Mouse (Mus musculus): ENCODE results near the gene Tmem104. TPM values are rescaled to one million over a fixed set of nuclear protein-coding genes. Genes with fewer than 3 reads are reported as not detected.

Tmem104 gene
- total and polyA plus RNA-seq, 2 experiments = 5.3 to 8.7 TPM

- Histone ChIP-seq H3K4me3 (ENCODE audit: insufficient read depth, low read depth, low read length) (no peak overlapping the region), H3K9ac (ENCODE audit: low read depth, low read length) (no peak overlapping the region), H3K27ac (replicated peaks; ENCODE audit: insufficient read depth, low read depth, low read length) (no peak overlapping the region), H3K79me2 (ENCODE audit: control insufficient read depth, insufficient read depth, low read length) (no peaks in the 10 kb centered on the region), H3K36me3 (ENCODE audit: control insufficient read depth, insufficient read depth, low read length) (peaks cover 17% of the 10 kb centered on the region; the same call in 1 of the 2 replicates), H3K27me3 (ENCODE audit: control insufficient read depth, insufficient read depth, low read length) (no peaks in the 10 kb centered on the region), H3K4me1 (ENCODE audit: control insufficient read depth, insufficient read depth, low read length) (no peaks in the 10 kb centered on the region)
- no peak for DNase-seq (ENCODE audit: extremely low read depth, low read depth, low spot score)
- no peak for TF ChIP-seq POLR2A (IDR thresholded peaks at IDR 0.05; ENCODE audit: extremely low read depth, insufficient read depth, low read length)
- no peak for TF ChIP-seq CTCF (IDR thresholded peaks at IDR 0.05; ENCODE audit: low read depth, low read length)
- 88% methylated on average over 8 of the region's 8 CpGs for WGBS
Measured at GRCm38 (mm10) chr11:115282723-115283485, 95.6 kb downstream of the Tmem104 start.

GRCm38 (mm10) chr11:115283486-115283765 lies 96.1 kb downstream of the Tmem104 start:
- WGBS = 88% methylated on average over 9 of the region's 9 CpGs

GRCm38 (mm10) chr11:115283891-115284620 lies 96.8 kb downstream of the Tmem104 start:
- Histone ChIP-seq H3K27me3 (ENCODE audit: control insufficient read depth, insufficient read depth, low read length) (no peaks in the 10 kb centered on the region), H3K79me2 (ENCODE audit: control insufficient read depth, insufficient read depth, low read length) (no peaks in the 10 kb centered on the region), H3K27ac (replicated peaks; ENCODE audit: insufficient read depth, low read depth, low read length) (no peak overlapping the region), H3K9ac (ENCODE audit: low read depth, low read length) (no peak overlapping the region), H3K4me3 (ENCODE audit: insufficient read depth, low read depth, low read length) (no peak overlapping the region), H3K36me3 (ENCODE audit: control insufficient read depth, insufficient read depth, low read length) (peaks cover 17% of the 10 kb centered on the region; the same call in 1 of the 2 replicates), H3K4me1 (ENCODE audit: control insufficient read depth, insufficient read depth, low read length) (no peaks in the 10 kb centered on the region)
- TF ChIP-seq CTCF (IDR thresholded peaks at IDR 0.05; ENCODE audit: low read depth, low read length) (no peak), POLR2A (IDR thresholded peaks at IDR 0.05; ENCODE audit: extremely low read depth, insufficient read depth, low read length) (no peak)
- DNase-seq (ENCODE audit: extremely low read depth, low read depth, low spot score) = no peak
- WGBS = 89% methylated on average over 12 of the region's 12 CpGs

More at GRCm38 (mm10) chr11:115283486-115283765, 96.1 kb downstream of the Tmem104 start:
- H3K4me3 ChIP-seq (ENCODE audit: insufficient read depth, low read depth, low read length) = no peak overlapping the region
- peaks cover 17% of the 10 kb centered on the region; the same call in 1 of the 2 replicates for H3K36me3 ChIP-seq (ENCODE audit: control insufficient read depth, insufficient read depth, low read length)
- H3K4me1 ChIP-seq (ENCODE audit: control insufficient read depth, insufficient read depth, low read length) = no peaks in the 10 kb centered on the region
- no peaks in the 10 kb centered on the region for H3K79me2 ChIP-seq (ENCODE audit: control insufficient read depth, insufficient read depth, low read length)
- H3K27me3 ChIP-seq (ENCODE audit: control insufficient read depth, insufficient read depth, low read length) = no peaks in the 10 kb centered on the region
- no peak overlapping the region for H3K9ac ChIP-seq (ENCODE audit: low read depth, low read length)
- H3K27ac ChIP-seq (replicated peaks; ENCODE audit: insufficient read depth, low read depth, low read length) = no peak overlapping the region
- TF ChIP-seq CTCF (IDR thresholded peaks at IDR 0.05; ENCODE audit: low read depth, low read length) = no peak
- TF ChIP-seq POLR2A (IDR thresholded peaks at IDR 0.05; ENCODE audit: extremely low read depth, insufficient read depth, low read length) = no peak
- DNase-seq (ENCODE audit: extremely low read depth, low read depth, low spot score) = no peak

GRCm38 (mm10) chr11:115285282-115285681 lies 98.0 kb downstream of the Tmem104 start:
- peak overlapping the region; percentile 19; the same call in 1 of the 2 replicates for H3K9ac ChIP-seq (ENCODE audit: low read depth, low read length)
- H3K36me3 ChIP-seq (ENCODE audit: control insufficient read depth, insufficient read depth, low read length) = peaks cover 17% of the 10 kb centered on the region; the same call in 1 of the 2 replicates
- 68% methylated on average over 4 of the region's 4 CpGs for WGBS
- peaks cover 6% of the 10 kb centered on the region; the same call in 1 of the 2 replicates for H3K79me2 ChIP-seq (ENCODE audit: control insufficient read depth, insufficient read depth, low read length)
- no peaks in the 10 kb centered on the region for H3K27me3 ChIP-seq (ENCODE audit: control insufficient read depth, insufficient read depth, low read length)
- no peak overlapping the region for H3K4me3 ChIP-seq (ENCODE audit: insufficient read depth, low read depth, low read length)
- DNase-seq (ENCODE audit: extremely low read depth, low read depth, low spot score) = no peak
- H3K27ac ChIP-seq (replicated peaks; ENCODE audit: insufficient read depth, low read depth, low read length) = no peak overlapping the region
- TF ChIP-seq CTCF (IDR thresholded peaks at IDR 0.05; ENCODE audit: low read depth, low read length) (no peak), POLR2A (IDR thresholded peaks at IDR 0.05; ENCODE audit: extremely low read depth, insufficient read depth, low read length) (no peak)
- peaks cover 2% of the 10 kb centered on the region; the same call in 1 of the 2 replicates for H3K4me1 ChIP-seq (ENCODE audit: control insufficient read depth, insufficient read depth, low read length)

- peaks cover 10% of the 10 kb centered on the region for H3K4me1 ChIP-seq (ENCODE audit: control insufficient read depth, insufficient read depth, low read length)
- H3K4me3 ChIP-seq (ENCODE audit: insufficient read depth, low read depth, low read length) = no peak overlapping the region
- H3K27ac ChIP-seq (replicated peaks; ENCODE audit: insufficient read depth, low read depth, low read length) = no peak overlapping the region
- H3K36me3 ChIP-seq (ENCODE audit: control insufficient read depth, insufficient read depth, low read length) = peaks cover 20% of the 10 kb centered on the region; the same call in 1 of the 2 replicates
- DNase-seq (ENCODE audit: extremely low read depth, low read depth, low spot score) = no peak
- no peaks in the 10 kb centered on the region for H3K27me3 ChIP-seq (ENCODE audit: control insufficient read depth, insufficient read depth, low read length)
- H3K9ac ChIP-seq (ENCODE audit: low read depth, low read length) = no peak overlapping the region
- peaks cover 11% of the 10 kb centered on the region; the same call in 1 of the 2 replicates for H3K79me2 ChIP-seq (ENCODE audit: control insufficient read depth, insufficient read depth, low read length)
- TF ChIP-seq POLR2A (IDR thresholded peaks at IDR 0.05; ENCODE audit: extremely low read depth, insufficient read depth, low read length) = no peak
- no peak for TF ChIP-seq CTCF (IDR thresholded peaks at IDR 0.05; ENCODE audit: low read depth, low read length)
- WGBS = 84% methylated on average over 19 of the region's 19 CpGs
Measured at GRCm38 (mm10) chr11:115286201-115286993, 99.1 kb downstream of the Tmem104 start.

All from liver, adult 2 months (tissue).